Mouse (Mus musculus) MEL (cell line): ENCODE measurements at regions not wholly inside any gene's neighbourhood (a gene's known extent, or its start where the extent isn't known, plus 50 kb on each side); places are given as distances from the start of the nearest gene placed in this dataset.

Experiments used
- CTCF ChIP-seq, 3 experiments: IDR thresholded peaks in 2 of 3; conservative IDR thresholded peaks in 1 of 3; 2 replicates each; pipeline ENCODE4 v1.5.1; 2011 to 2012; ENCODE audit warnings: low read length in 3 of 3, low read depth in 2 of 3, mild to moderate bottlenecking in 2 of 3, improper control_type of control experiment in 1 of 3, inconsistent platforms in 1 of 3, mixed read lengths in 1 of 3, moderate library complexity in 1 of 3; ENCODE audit not compliant: control insufficient read depth in 1 of 3, insufficient read depth in 1 of 3, poor library complexity in 1 of 3, severe bottlenecking in 1 of 3
- ELF1 ChIP-seq: IDR thresholded peaks from 2 replicates; pipeline ENCODE4 v1.6.1; 2014; ENCODE audit warnings: low read depth, mild to moderate bottlenecking, inconsistent platforms, low read length, improper control_type of control experiment, moderate library complexity
- HCFC1 ChIP-seq: IDR thresholded peaks from 2 replicates; pipeline ENCODE4 v1.6.1; 2012; ENCODE audit warnings: low read depth, mild to moderate bottlenecking, inconsistent platforms, low read length, improper control_type of control experiment, moderate library complexity
- KAT2A ChIP-seq: conservative IDR thresholded peaks from 2 replicates; pipeline ENCODE4 v1.6.1; 2012; ENCODE audit warnings: low read depth, low read length, improper control_type of control experiment, inconsistent platforms
- RCOR1 ChIP-seq: IDR thresholded peaks from 2 replicates; pipeline ENCODE4 v1.6.1; 2012; ENCODE audit warnings: low read depth, mild to moderate bottlenecking, inconsistent platforms, low read length, improper control_type of control experiment
- ZMIZ1 ChIP-seq: IDR thresholded peaks from 2 replicates; pipeline ENCODE4 v1.6.1; 2012; ENCODE audit warnings: low read depth, mild to moderate bottlenecking, inconsistent platforms, low read length, improper control_type of control experiment, moderate library complexity

- TF ChIP-seq HCFC1 (no peak), CTCF (IDR thresholded peaks at IDR 0.05 in 2 of 3, conservative IDR thresholded peaks at IDR 0.05 in 1 of 3; ENCODE audit: control insufficient read depth in 1 of 3, insufficient read depth in 1 of 3, low read depth in 2 of 3, low read length in 3 of 3, poor library complexity in 1 of 3, severe bottlenecking in 1 of 3) (no peak), ZMIZ1 (no peak), KAT2A (no peak), RCOR1 (no peak), ELF1 (no peak)
Measured at GRCm38 (mm10) chr4:56456788-56457187, 283.1 kb upstream of the Gm26657 start.
